Comparison of ENCODE assay signal across 9 mouse cellular contexts in genomic region chr2:84632999-84633398, GRCm38 (mm10). TPM values are rescaled to one million over a fixed set of nuclear protein-coding genes. Genes with fewer than 3 reads are reported as not detected.
DNase-seq lines count a peak whose midpoint lies in the region; ATAC-seq lines count a peak whose summit lies in the region.
"Had no signal": no experiment of that assay in that cellular context is flagged by ENCODE, and none has a peak within 500 bp of the region (broad histone marks: within the 10 kb centered on the region; RNA-seq: fewer than 3 reads in every experiment).

No protein-coding gene starts in this region.

- H3K36me3 ChIP-seq in midbrain, embryonic 13.5 days = no peaks in the 10 kb centered on the region
- no peaks in the 10 kb centered on the region for H3K36me3 ChIP-seq in midbrain, embryonic 15.5 days (replicated peaks)
- H3K36me3 ChIP-seq in intestine, embryonic 16.5 days (ENCODE audit: control insufficient read depth, insufficient read depth, low read length) = no peaks in the 10 kb centered on the region

- no peaks in the 10 kb centered on the region for H3K27me3 ChIP-seq in midbrain, embryonic 13.5 days
- H3K27me3 ChIP-seq in midbrain, embryonic 15.5 days (replicated peaks) = no peaks in the 10 kb centered on the region
- no peaks in the 10 kb centered on the region for H3K27me3 ChIP-seq in intestine, embryonic 16.5 days (replicated peaks; ENCODE audit: control insufficient read depth, insufficient read depth, low read length)

- H3K4me3 ChIP-seq in midbrain, embryonic 13.5 days (replicated peaks) = no peak overlapping the region
- H3K4me3 ChIP-seq in midbrain, embryonic 15.5 days = no peak overlapping the region
- no peak overlapping the region for H3K4me3 ChIP-seq in intestine, embryonic 16.5 days (ENCODE audit: low read length)

- 8% methylated on average over 3 of the region's 3 CpGs for WGBS in midbrain, embryonic 13.5 days
- WGBS in midbrain, embryonic 15.5 days = 10% methylated on average over 3 of the region's 3 CpGs
- 8% methylated on average over 3 of the region's 3 CpGs for WGBS in intestine, embryonic 16.5 days

- no peak for ATAC-seq in midbrain, embryonic 13.5 days
- ATAC-seq in midbrain, embryonic 15.5 days (replicated peaks) = no peak
- ATAC-seq in intestine, embryonic 16.5 days = peak; percentile 63
- ATAC-seq in megakaryocyte progenitor cell, adult 5-6 weeks (replicated peaks; ENCODE audit: poor library complexity) = peak; percentile 38; the same call in 1 of the 2 replicates
- ATAC-seq in frontal cortex, adult (ENCODE audit: low TSS enrichment) = no peak

- peak; percentile 45 for DNase-seq in c-Kit-positive CD71-positive TER-119-positive erythroid progenitor cells, embryonic 14.5 days (ENCODE audit: low spot score)
- no peak for DNase-seq in layer of hippocampus, postnatal 14 days (ENCODE audit: low spot score in 2 of 2)
- no peak for DNase-seq in right cerebral cortex, postnatal 10 days (ENCODE audit: low spot score in 2 of 2)

- no peaks in the 10 kb centered on the region for H3K9me3 ChIP-seq in midbrain, embryonic 13.5 days
- no peaks in the 10 kb centered on the region for H3K9me3 ChIP-seq in midbrain, embryonic 15.5 days
- H3K9me3 ChIP-seq in intestine, embryonic 16.5 days (ENCODE audit: control insufficient read depth, low read length) = no peaks in the 10 kb centered on the region

- H3K4me2 ChIP-seq in midbrain, embryonic 13.5 days (replicated peaks) = no peak overlapping the region
- H3K4me2 ChIP-seq in midbrain, embryonic 15.5 days = no peak overlapping the region
- peak overlapping the region; percentile 30; the same call in 1 of the 2 replicates for H3K4me2 ChIP-seq in intestine, embryonic 16.5 days (ENCODE audit: low read depth, low read length)

- H3K4me1 ChIP-seq in midbrain, embryonic 13.5 days (replicated peaks) = peaks cover 53% of the 10 kb centered on the region
- peaks cover 43% of the 10 kb centered on the region for H3K4me1 ChIP-seq in midbrain, embryonic 15.5 days
- peaks cover 54% of the 10 kb centered on the region for H3K4me1 ChIP-seq in intestine, embryonic 16.5 days (ENCODE audit: control insufficient read depth, insufficient read depth, low read length)

- H3K9ac ChIP-seq in midbrain, embryonic 13.5 days (replicated peaks) = no peak overlapping the region
- no peak overlapping the region for H3K9ac ChIP-seq in midbrain, embryonic 15.5 days
- H3K9ac ChIP-seq in intestine, embryonic 16.5 days (ENCODE audit: low read depth, low read length) = peak overlapping the region; percentile 9; the same call in 1 of the 2 replicates

- H3K27ac ChIP-seq in midbrain, embryonic 13.5 days = 0 out of 2 replicates have a peak overlapping the region, but pooled peaks have one; percentile 44
- no peak overlapping the region for H3K27ac ChIP-seq in midbrain, embryonic 15.5 days
- H3K27ac ChIP-seq in intestine, embryonic 16.5 days (ENCODE audit: low read length) = peak overlapping the region; percentile 85

RNA-seq across cellular contexts. Expression of gene Ctnnd1, which starts 17.6 kb away (rescaled TPM):
- 30.4 and 38.0 TPM in 2 replicates for polyA plus RNA-seq in midbrain, embryonic 13.5 days (2015; fragmentation: Nextera tagmentation; extraction: Ambion mirVana)
- polyA plus RNA-seq in midbrain, embryonic 15.5 days (2015; fragmentation: Nextera tagmentation; extraction: Ambion mirVana) = 31.3 and 34.2 TPM in 2 replicates
- 57.2 and 64.1 TPM in 2 replicates for polyA plus RNA-seq in intestine, embryonic 16.5 days (2015; fragmentation: Nextera tagmentation; extraction: Ambion mirVana)
- 21.2 and 26.8 TPM in 2 replicates for total RNA-seq in megakaryocyte progenitor cell, adult 5-6 weeks (2015)
- 18.4 and 27.5 TPM in 2 replicates for total RNA-seq in megakaryocyte progenitor cell, adult 5-6 weeks (2017)
- total RNA-seq in layer of hippocampus, postnatal 14 days (2021) = 10 to 100 TPM; 59.1 to 68.0 TPM

RNA-seq across cellular contexts. Expression of gene Btbd18, which starts 25.9 kb away (rescaled TPM):
- 0.35 and 0.42 TPM in 2 replicates for polyA plus RNA-seq in midbrain, embryonic 13.5 days (2015; fragmentation: Nextera tagmentation; extraction: Ambion mirVana)
- 0.14 and 0.19 TPM in 2 replicates for polyA plus RNA-seq in midbrain, embryonic 15.5 days (2015; fragmentation: Nextera tagmentation; extraction: Ambion mirVana)
- 0.07 and 0.12 TPM in 2 replicates for polyA plus RNA-seq in intestine, embryonic 16.5 days (2015; fragmentation: Nextera tagmentation; extraction: Ambion mirVana)
- total RNA-seq in megakaryocyte progenitor cell, adult 5-6 weeks (2015) = not detected in 2 replicates
- total RNA-seq in megakaryocyte progenitor cell, adult 5-6 weeks (2017) = not detected in 2 replicates
- not detected for total RNA-seq in layer of hippocampus, postnatal 14 days (2021)

RNA-seq across cellular contexts. Expression of gene Selenoh, which starts 37.6 kb away (rescaled TPM):
- 272 and 278 TPM in 2 replicates for polyA plus RNA-seq in midbrain, embryonic 13.5 days (2015; fragmentation: Nextera tagmentation; extraction: Ambion mirVana)
- 168 and 174 TPM in 2 replicates for polyA plus RNA-seq in midbrain, embryonic 15.5 days (2015; fragmentation: Nextera tagmentation; extraction: Ambion mirVana)
- polyA plus RNA-seq in intestine, embryonic 16.5 days (2015; fragmentation: Nextera tagmentation; extraction: Ambion mirVana) = 184 and 206 TPM in 2 replicates
- 251 and 263 TPM in 2 replicates for total RNA-seq in megakaryocyte progenitor cell, adult 5-6 weeks (2015)
- 122 and 127 TPM in 2 replicates for total RNA-seq in megakaryocyte progenitor cell, adult 5-6 weeks (2017)
- total RNA-seq in layer of hippocampus, postnatal 14 days (2021) = 10 to 100 TPM; 41.7 to 46.8 TPM

RNA-seq across cellular contexts. Expression of gene Gm28635, which starts 44.8 kb away (rescaled TPM):
- polyA plus RNA-seq in midbrain, embryonic 13.5 days (2015; fragmentation: Nextera tagmentation; extraction: Ambion mirVana) = not detected in 2 replicates
- polyA plus RNA-seq in midbrain, embryonic 15.5 days (2015; fragmentation: Nextera tagmentation; extraction: Ambion mirVana) = not detected in 2 replicates
- not detected in 2 replicates for polyA plus RNA-seq in intestine, embryonic 16.5 days (2015; fragmentation: Nextera tagmentation; extraction: Ambion mirVana)
- not detected in 2 replicates for total RNA-seq in megakaryocyte progenitor cell, adult 5-6 weeks (2015)
- 0.44 TPM in 1 of 2 replicates, not detected in the other for total RNA-seq in megakaryocyte progenitor cell, adult 5-6 weeks (2017)
- 1 to 10 TPM; 2.9 to 9.8 TPM for total RNA-seq in layer of hippocampus, postnatal 14 days (2021)
- polyA plus RNA-seq: embryonic facial prominence, embryonic 11.5 days had no signal

RNA-seq across cellular contexts. Expression of gene Med19, which starts 45.2 kb away (rescaled TPM):
- 49.3 and 53.3 TPM in 2 replicates for polyA plus RNA-seq in midbrain, embryonic 13.5 days (2015; fragmentation: Nextera tagmentation; extraction: Ambion mirVana)
- 49.5 and 50.1 TPM in 2 replicates for polyA plus RNA-seq in midbrain, embryonic 15.5 days (2015; fragmentation: Nextera tagmentation; extraction: Ambion mirVana)
- polyA plus RNA-seq in intestine, embryonic 16.5 days (2015; fragmentation: Nextera tagmentation; extraction: Ambion mirVana) = 29.0 and 31.6 TPM in 2 replicates
- total RNA-seq in megakaryocyte progenitor cell, adult 5-6 weeks (2015) = 30.8 and 40.2 TPM in 2 replicates
- total RNA-seq in megakaryocyte progenitor cell, adult 5-6 weeks (2017) = 21.4 and 26.4 TPM in 2 replicates
- total RNA-seq in layer of hippocampus, postnatal 14 days (2021) = 10 to 100 TPM; 31.4 to 32.0 TPM

Comparison
In these comparisons a context has a peak if more than half of its experiments do, and no peak if none do; other contexts are left out.
1. ATAC-seq: peak in intestine, embryonic 16.5 days (single experiment) and megakaryocyte progenitor cell, adult 5-6 weeks (single experiment); none in midbrain, embryonic 13.5 days (single experiment), midbrain, embryonic 15.5 days (single experiment) and frontal cortex, adult (single experiment).